Mouse (Mus musculus) forebrain, postnatal 0 days (tissue): Measurements from ENCODE around the gene Harbi1. TPM values are rescaled to one million over a fixed set of nuclear protein-coding genes. Genes with fewer than 3 reads are reported as not detected.

ENCODE experiments used
- ATAC-seq: fragments of 200-750 bp; cut with Nextera tagmentation; 2 replicates; pipeline ENCODE4 v1.8.0; 2017; ENCODE audit warnings: mild to moderate bottlenecking, moderate library complexity
- DNase-seq: peaks from one replicate; pipeline ENCODE4 v3.0.0-alpha.2; 2015
- H3K27ac ChIP-seq: fragments of 300-500 bp; sonication (generic); 2 replicates; pipeline ENCODE4 v1.5.1; 2014; ENCODE audit warnings: low read depth, mild to moderate bottlenecking, antibody characterized with exemption, low read length, moderate library complexity, mixed read lengths
- H3K27me3 ChIP-seq: fragments of 300-500 bp; sonication (generic); 2 replicates; pipeline ENCODE4 v1.6.1; 2014; ENCODE audit warnings: mild to moderate bottlenecking, low read length, mixed read lengths; ENCODE audit not compliant: insufficient read depth
- H3K36me3 ChIP-seq: fragments of 300-500 bp; sonication (generic); 2 replicates; pipeline ENCODE4 v1.6.1; 2014; ENCODE audit warnings: mild to moderate bottlenecking, moderate library complexity; ENCODE audit not compliant: insufficient read depth
- H3K4me1 ChIP-seq: fragments of 300-500 bp; sonication (generic); 2 replicates; pipeline ENCODE4 v1.6.1; 2014; ENCODE audit warnings: antibody characterized with exemption; ENCODE audit not compliant: insufficient read depth
- H3K4me2 ChIP-seq: fragments of 300-500 bp; sonication (generic); 2 replicates; pipeline ENCODE4 v1.6.1; 2014; ENCODE audit warnings: low read depth, mild to moderate bottlenecking, moderate library complexity
- H3K4me3 ChIP-seq: fragments of 300-500 bp; sonication (generic); 2 replicates; pipeline ENCODE4 v1.5.1; 2014; ENCODE audit warnings: low read depth, low read length, mixed read lengths
- H3K9ac ChIP-seq: fragments of 300-500 bp; sonication (generic); 2 replicates; pipeline ENCODE4 v1.6.1; 2014; ENCODE audit warnings: mild to moderate bottlenecking
- H3K9me3 ChIP-seq: fragments of 300-500 bp; sonication (generic); 2 replicates; pipeline ENCODE4 v1.6.1; 2016; ENCODE audit warnings: low read length
- CTCF ChIP-seq: sonication (generic); IDR thresholded peaks from 2 replicates; pipeline ENCODE4 v1.5.1; 2016; ENCODE audit warnings: antibody characterized with exemption, control low read depth, low read depth
- WGBS: fragments of 180-500 bp; shearing (Covaris S2); extraction: QIAGEN DNeasy Blood & Tissue Kit; methylation state at CpG from one replicate; pipeline ENCODE4 v1.1.7; 2014; 5-methylcytosine and 5-hydroxymethylcytosine counted together
- polyA plus RNA-seq: library from polyadenylated mRNA; unstranded; fragments of >200 nt; fragmentation: Nextera tagmentation; extraction: Ambion mirVana; gene quantifications from 2 replicates; pipeline ENCODE4 v1.2.1, GENCODE M21; 2015
- total RNA-seq: library from RNA; depleted of rRNA; stranded (reverse); fragments of >200 nt; gene quantifications from 2 replicates; pipeline ENCODE4 v1.2.3, GENCODE M21; 2014; rRNA removed

The Harbi1 gene
- total RNA-seq, result 13.9 TPM in 2 replicates
- 8.3 and 13.2 TPM in 2 replicates for polyA plus RNA-seq

DNA sequence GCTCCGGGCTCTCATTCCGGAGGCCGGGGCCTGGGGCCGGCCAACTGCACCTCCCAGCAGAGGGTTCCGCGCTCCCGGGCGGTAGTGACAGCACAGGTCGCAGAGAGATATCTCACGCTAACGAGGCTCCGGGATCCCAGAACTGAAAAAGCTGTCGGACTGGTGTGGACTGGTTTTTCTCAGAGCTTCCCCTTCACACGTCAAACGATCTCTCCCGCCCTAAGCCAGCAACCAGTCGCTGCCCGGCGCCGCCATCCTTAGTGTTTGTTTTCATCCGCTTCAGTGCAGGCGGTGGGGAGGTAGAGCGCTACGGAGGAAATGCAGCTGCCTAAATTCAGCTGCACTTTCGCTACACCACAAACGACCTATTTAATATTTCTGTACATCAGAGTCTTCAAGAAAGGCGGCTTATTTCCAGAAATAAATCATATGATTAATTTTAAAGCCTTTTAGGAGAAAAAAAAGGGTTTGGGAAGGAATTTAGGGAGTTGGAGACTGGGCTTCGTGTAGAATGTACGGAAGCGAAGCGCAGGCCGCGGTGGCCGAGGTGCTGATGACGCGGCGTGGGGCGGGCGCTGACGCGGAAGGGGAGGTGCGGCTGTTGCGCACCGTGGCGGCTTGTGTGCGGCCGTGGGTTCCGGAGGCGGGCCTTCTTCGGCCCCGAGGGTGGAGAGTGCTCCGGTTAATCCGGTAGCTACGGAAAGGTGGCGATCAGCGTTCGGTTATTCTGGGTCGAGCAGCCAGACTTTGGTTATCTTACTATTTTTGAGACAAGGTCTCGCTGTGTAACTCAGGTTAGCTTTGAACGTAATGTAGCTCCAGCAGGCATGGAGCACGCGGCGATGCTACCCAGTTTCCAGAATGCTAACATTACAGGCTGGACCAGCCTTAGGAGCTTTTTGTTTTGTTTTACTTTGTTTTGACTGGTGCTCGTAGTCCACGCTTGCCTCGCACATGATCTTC, at the start of gene Harbi1, which contains the start of gene Atg13:
Gene Harbi1, plus strand, starts transcription at position 581 of the 963 bp plus-strand sequence.
Gene Atg13, minus strand, starts transcription at position 305 of the 963 bp plus-strand sequence.
- Histone ChIP-seq H3K4me2 (peak within 1 kb of the TSS; percentile 78), H3K4me3 (peak within 1 kb of the TSS; percentile 89), H3K27me3 (no peaks in the 10 kb centered on the region), H3K27ac (peak within 1 kb of the TSS; percentile 83), H3K4me1 (peaks cover 7% of the 10 kb centered on the region), H3K9me3 (no peaks in the 10 kb centered on the region), H3K9ac (peak within 1 kb of the TSS; percentile 76), H3K36me3 (no peaks in the 10 kb centered on the region; the same call in 1 of the 2 replicates)
- peak; percentile 97 for DNase-seq
- peak; percentile 99 for ATAC-seq
- WGBS, result 1% methylated on average over 66 of the region's 66 CpGs
- TF ChIP-seq CTCF, result no peak

DNA sequence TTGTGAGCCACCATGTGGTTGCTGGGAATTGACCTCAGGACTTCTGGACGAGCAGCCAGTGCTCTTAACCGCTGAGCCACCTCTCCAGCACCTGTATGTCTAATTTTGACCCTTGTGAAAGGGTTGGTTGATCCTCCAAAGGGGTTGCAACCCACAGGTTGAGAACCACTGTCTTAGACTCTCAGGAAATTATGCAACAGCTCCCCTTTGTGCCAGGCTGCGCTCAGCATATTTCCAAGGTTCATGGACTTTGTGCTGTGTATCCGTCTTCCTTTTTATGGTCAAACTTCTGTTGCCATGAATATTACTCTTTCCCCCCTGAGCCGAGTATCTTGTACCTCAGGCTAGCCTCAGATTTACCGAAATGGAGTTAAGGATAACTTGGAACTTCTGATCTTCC, 49.7 kb upstream of the Harbi1 start:
- TF ChIP-seq CTCF, result no peak
- Histone ChIP-seq H3K9ac (no peak overlapping the region), H3K4me3 (no peak overlapping the region), H3K4me1 (no peaks in the 10 kb centered on the region), H3K9me3 (no peaks in the 10 kb centered on the region), H3K36me3 (peaks cover 73% of the 10 kb centered on the region), H3K4me2 (no peak overlapping the region), H3K27ac (no peak overlapping the region), H3K27me3 (no peaks in the 10 kb centered on the region)
- ATAC-seq (no peak), DNase-seq (no peak)
- 90% methylated on average over 6 of the region's 6 CpGs for WGBS

- no peaks in the 10 kb centered on the region for H3K4me1 ChIP-seq
- H3K9ac ChIP-seq, result no peak overlapping the region
- ATAC-seq, result no peak
- no peaks in the 10 kb centered on the region for H3K27me3 ChIP-seq
- H3K36me3 ChIP-seq, result peaks cover 77% of the 10 kb centered on the region
- TF ChIP-seq CTCF, result no peak
- H3K4me2 ChIP-seq, result no peak overlapping the region
- H3K27ac ChIP-seq, result no peak overlapping the region
- no peaks in the 10 kb centered on the region for H3K9me3 ChIP-seq
- no peak overlapping the region for H3K4me3 ChIP-seq
- no peak for DNase-seq
These were observed 45.9 kb upstream of the Harbi1 start for GRCm38 (mm10) chr2:91664780-91665179.

- no peak for ATAC-seq
- peaks cover 78% of the 10 kb centered on the region for H3K36me3 ChIP-seq
- DNase-seq, result no peak
- WGBS, result 98% methylated on average over 6 of the region's 6 CpGs
- no peaks in the 10 kb centered on the region for H3K4me1 ChIP-seq
- no peak overlapping the region for H3K9ac ChIP-seq
- no peaks in the 10 kb centered on the region for H3K27me3 ChIP-seq
- H3K4me3 ChIP-seq, result no peak overlapping the region
- H3K27ac ChIP-seq, result no peak overlapping the region
- no peak overlapping the region for H3K4me2 ChIP-seq
- H3K9me3 ChIP-seq, result no peaks in the 10 kb centered on the region
- no peak for TF ChIP-seq CTCF
These were observed 44.2 kb upstream of the Harbi1 start for GRCm38 (mm10) chr2:91666386-91666910.

- H3K4me1 ChIP-seq, result no peaks in the 10 kb centered on the region
- DNase-seq (no peak), ATAC-seq (0 out of 2 replicates have a peak, but pooled peaks have one; percentile 18)
- H3K36me3 ChIP-seq, result peaks cover 86% of the 10 kb centered on the region
- no peak overlapping the region for H3K4me3 ChIP-seq
- H3K9ac ChIP-seq, result no peak overlapping the region
- 69% methylated on average over 2 of the region's 2 CpGs for WGBS
- no peaks in the 10 kb centered on the region for H3K9me3 ChIP-seq
- no peaks in the 10 kb centered on the region for H3K27me3 ChIP-seq
- H3K27ac ChIP-seq, result no peak overlapping the region
- TF ChIP-seq CTCF, result no peak
- no peak overlapping the region for H3K4me2 ChIP-seq
These were observed 42.9 kb upstream of the Harbi1 start for GRCm38 (mm10) chr2:91667747-91668146.

DNA sequence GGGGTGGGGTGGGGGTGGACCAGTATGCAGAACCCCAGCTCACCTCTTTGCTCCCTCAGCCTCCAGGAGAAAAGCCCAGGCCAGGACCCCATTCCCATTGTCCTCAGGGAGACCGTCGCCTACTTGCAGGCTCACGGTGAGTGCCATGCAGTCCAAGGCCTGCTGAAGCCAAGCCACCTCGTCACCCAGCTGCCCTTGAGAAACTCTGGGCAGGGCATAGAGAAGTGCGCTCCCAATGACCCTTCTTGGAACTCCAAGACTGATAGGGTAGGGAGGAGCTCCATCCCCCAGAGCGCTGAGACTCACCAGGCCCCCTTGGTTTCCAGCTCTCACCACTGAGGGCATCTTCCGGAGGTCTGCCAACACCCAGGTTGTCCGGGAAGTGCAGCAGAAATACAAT, 41.3 kb upstream of the Harbi1 start:
- Histone ChIP-seq H3K27me3 (no peaks in the 10 kb centered on the region), H3K9ac (no peak overlapping the region), H3K9me3 (no peaks in the 10 kb centered on the region), H3K27ac (no peak overlapping the region), H3K4me2 (no peak overlapping the region), H3K4me3 (no peak overlapping the region), H3K36me3 (peaks cover 83% of the 10 kb centered on the region), H3K4me1 (no peaks in the 10 kb centered on the region)
- no peak for TF ChIP-seq CTCF
- DNase-seq (no peak), ATAC-seq (no peak)
- 95% methylated on average over 8 of the region's 8 CpGs for WGBS

DNA sequence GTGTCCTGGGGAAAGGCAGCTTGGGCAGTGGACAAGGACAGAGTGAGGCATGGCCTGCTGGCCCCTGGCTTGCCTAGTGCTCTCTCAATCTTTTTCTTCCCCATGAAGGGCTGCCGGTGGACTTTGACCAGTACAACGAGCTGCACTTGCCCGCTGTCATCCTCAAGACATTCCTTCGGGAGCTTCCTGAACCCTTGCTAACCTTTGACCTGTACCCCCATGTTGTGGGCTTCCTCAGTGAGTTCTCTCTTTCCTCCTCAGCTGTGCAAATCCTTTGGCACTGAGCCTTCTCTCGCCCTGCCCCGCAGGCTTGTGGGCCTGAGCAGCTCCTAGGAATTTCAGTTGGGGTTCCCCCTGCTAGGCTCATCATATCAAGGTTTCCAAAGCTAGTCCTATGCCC, 40.6 kb upstream of the Harbi1 start:
- WGBS, result 94% methylated on average over 6 of the region's 6 CpGs

More for the DNA sequence above, 40.6 kb upstream of the Harbi1 start:
- Histone ChIP-seq H3K27me3 (no peaks in the 10 kb centered on the region), H3K4me3 (no peak overlapping the region), H3K4me2 (no peak overlapping the region), H3K27ac (no peak overlapping the region), H3K4me1 (no peaks in the 10 kb centered on the region), H3K9ac (no peak overlapping the region), H3K9me3 (no peaks in the 10 kb centered on the region), H3K36me3 (peaks cover 83% of the 10 kb centered on the region)
- TF ChIP-seq CTCF, result no peak
- DNase-seq (no peak), ATAC-seq (no peak)
